Mouse (Mus musculus): Measurements from ENCODE around the gene Mlst8. TPM values are rescaled to one million over a fixed set of nuclear protein-coding genes. Genes with fewer than 3 reads are reported as not detected.

The Mlst8 gene
- polyA plus RNA-seq, 1 experiment from 2014 or later, result 29.8 TPM

DNA sequence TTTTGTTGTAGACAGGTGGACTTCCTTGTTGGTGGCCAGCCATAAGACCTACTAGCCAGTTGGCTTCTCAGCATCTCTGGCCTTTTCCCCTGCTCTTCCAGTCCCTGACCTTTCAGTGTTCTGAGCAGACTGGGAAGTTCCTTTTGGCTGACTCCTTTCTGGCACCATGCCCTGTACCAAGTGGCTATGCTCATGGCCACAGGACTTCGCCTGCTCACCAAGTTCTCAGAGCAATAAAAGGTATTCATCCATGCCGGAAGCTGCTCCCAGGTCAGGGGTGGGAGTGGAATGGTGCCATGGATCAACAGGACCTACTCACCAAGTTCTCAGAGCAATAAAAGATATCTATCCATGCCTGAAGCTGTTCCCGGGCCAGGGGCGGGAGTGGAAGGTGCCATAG, 6.4 kb downstream of the Mlst8 start:
- Histone ChIP-seq H3K4me2 (ENCODE audit: low read depth, low read length) (no peak overlapping the region), H3K9ac (ENCODE audit: low read length) (no peak overlapping the region; the same call in 1 of the 2 replicates), H3K27ac (ENCODE audit: low read length) (no peak overlapping the region), H3K4me1 (replicated peaks; ENCODE audit: control insufficient read depth, insufficient read depth, low read length) (peaks cover 23% of the 10 kb centered on the region), H3K27me3 (ENCODE audit: control insufficient read depth, insufficient read depth, low read depth, low read length) (no peaks in the 10 kb centered on the region), H3K9me3 (ENCODE audit: control insufficient read depth, low read length) (no peaks in the 10 kb centered on the region), H3K4me3 (ENCODE audit: low read length) (no peak overlapping the region), H3K36me3 (ENCODE audit: control insufficient read depth, insufficient read depth, low read length) (peaks cover 23% of the 10 kb centered on the region)
- 67% methylated on average over 4 of the region's 4 CpGs for WGBS
- ATAC-seq (ENCODE audit: low read depth), result no peak

DNA sequence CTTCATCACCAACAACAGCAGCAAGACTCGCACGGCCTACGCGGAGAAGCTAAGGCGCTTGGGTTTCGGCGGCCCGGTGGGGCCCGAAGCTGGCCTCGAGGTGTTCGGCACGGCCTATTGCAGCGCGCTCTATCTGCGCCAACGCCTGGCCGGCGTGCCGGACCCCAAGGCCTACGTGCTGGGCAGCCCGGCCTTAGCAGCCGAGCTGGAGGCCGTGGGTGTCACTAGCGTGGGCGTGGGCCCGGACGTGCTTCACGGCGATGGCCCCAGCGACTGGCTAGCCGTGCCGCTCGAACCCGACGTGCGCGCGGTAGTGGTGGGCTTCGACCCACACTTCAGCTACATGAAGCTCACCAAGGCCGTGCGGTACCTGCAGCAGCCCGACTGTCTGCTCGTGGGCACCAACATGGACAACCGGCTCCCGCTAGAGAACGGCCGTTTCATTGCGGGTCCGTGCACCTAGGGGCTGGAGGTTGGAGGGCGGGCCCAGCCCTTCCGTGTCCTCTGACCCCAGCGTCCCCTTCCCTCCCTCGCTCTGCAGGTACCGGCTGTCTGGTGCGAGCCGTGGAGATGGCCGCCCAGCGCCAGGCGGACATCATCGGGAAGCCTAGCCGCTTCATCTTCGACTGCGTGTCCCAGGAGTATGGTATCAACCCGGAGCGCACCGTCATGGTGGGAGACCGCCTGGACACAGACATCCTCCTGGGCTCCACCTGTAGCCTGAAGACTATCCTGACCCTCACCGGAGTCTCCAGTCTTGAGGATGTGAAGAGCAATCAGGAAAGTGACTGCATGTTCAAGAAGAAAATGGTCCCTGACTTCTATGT, 8.0 kb downstream of the Mlst8 start:
- Histone ChIP-seq H3K27me3 (ENCODE audit: control insufficient read depth, insufficient read depth, low read depth, low read length) (no peaks in the 10 kb centered on the region), H3K27ac (ENCODE audit: low read length) (peak overlapping the region; percentile 58), H3K4me3 (ENCODE audit: low read length) (peak overlapping the region; percentile 86), H3K9ac (ENCODE audit: low read length) (peak overlapping the region; percentile 94), H3K36me3 (ENCODE audit: control insufficient read depth, insufficient read depth, low read length) (peaks cover 12% of the 10 kb centered on the region), H3K9me3 (ENCODE audit: control insufficient read depth, low read length) (no peaks in the 10 kb centered on the region), H3K4me1 (replicated peaks; ENCODE audit: control insufficient read depth, insufficient read depth, low read length) (peaks cover 23% of the 10 kb centered on the region), H3K4me2 (ENCODE audit: low read depth, low read length) (peak overlapping the region; percentile 94)
- peak; percentile 35 for ATAC-seq (ENCODE audit: low read depth)
- WGBS, result 1% methylated on average over 67 of the region's 68 CpGs

DNA sequence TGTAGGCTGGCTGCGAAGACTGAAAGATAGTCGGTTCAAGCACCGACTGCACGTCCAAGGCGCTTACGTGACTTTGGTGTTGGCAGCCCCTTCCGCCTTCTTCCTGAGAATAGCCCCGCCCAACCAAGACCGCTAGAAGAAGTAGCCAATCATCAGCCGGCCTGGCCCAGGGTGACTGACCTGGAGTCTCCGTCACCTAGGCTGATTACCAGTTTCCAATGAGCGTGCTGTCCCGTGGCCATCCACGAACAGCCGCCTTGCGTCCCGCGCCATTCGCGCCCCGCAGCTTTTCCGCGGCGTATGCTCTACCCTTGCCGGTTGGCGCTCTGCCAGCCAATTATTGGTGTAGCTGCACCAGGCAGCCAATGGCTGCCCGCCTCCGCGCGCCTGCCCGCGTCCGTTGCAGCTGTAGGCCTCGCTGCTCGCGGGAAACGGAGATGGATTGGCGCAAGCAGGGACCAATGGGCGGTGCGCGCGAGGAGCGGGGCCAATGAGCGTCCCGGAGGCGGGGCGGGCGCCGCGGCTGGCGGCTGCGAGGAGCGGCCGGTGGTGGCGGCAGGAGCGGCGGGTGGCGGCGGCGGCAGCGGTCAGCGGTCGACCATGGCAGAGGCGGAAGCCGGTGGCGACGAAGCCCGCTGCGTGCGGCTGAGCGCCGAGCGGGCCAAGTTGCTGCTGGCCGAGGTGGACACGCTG, 8.8 kb downstream of the Mlst8 start, which contains the start of the genes E4f1 and Pgp:
Gene E4f1, minus strand, starts transcription at position 404 of the 693 bp plus-strand sequence.
Gene Pgp, plus strand, starts transcription at position 483 of the 693 bp plus-strand sequence.
- Histone ChIP-seq H3K36me3 (ENCODE audit: control insufficient read depth, insufficient read depth, low read length) (peaks cover 4% of the 10 kb centered on the region), H3K9ac (ENCODE audit: low read length) (peak within 1 kb of the TSS; percentile 94)
- WGBS, result under 1% methylated on average over 56 of the region's 75 CpGs

DNA sequence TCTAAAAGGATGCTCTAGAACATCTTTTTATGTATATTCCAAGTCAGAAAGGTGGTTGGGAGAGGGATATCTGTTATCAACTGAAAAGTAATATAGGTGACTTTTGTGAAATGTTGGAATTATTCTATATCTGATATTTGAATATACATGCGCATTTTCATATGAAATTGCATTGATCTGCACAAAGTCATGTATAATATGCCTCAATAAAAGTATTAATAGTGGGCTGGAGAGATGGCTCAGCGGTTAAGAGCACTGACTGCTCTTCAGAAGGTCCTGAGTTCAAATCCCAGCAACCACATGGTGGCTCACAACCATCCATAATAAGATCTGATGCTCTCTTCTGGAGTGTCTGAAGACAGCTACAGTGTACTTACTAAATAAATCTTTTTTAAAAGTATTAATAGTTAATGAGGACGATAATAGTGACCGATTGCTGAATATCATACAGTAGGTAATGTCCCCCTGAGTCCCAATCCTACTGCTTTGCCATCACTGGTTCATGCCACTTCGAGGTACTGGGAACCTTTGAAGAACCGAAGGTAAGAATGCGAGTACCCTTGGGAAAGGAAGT, 9.5 kb downstream of the Mlst8 start:
- 16% methylated on average over 7 of the region's 7 CpGs for WGBS

More for the DNA sequence above, 8.8 kb downstream of the Mlst8 start, which contains the start of the genes E4f1 and Pgp:
- H3K27me3 ChIP-seq (ENCODE audit: control insufficient read depth, insufficient read depth, low read depth, low read length), result no peaks in the 10 kb centered on the region
- H3K4me3 ChIP-seq (ENCODE audit: low read length), result peak within 1 kb of the TSS; percentile 86
- ATAC-seq (ENCODE audit: low read depth), result peak; percentile 99
- H3K27ac ChIP-seq (ENCODE audit: low read length), result peak within 1 kb of the TSS; percentile 89
- H3K4me1 ChIP-seq (replicated peaks; ENCODE audit: control insufficient read depth, insufficient read depth, low read length), result peaks cover 23% of the 10 kb centered on the region
- H3K9me3 ChIP-seq (ENCODE audit: control insufficient read depth, low read length), result no peaks in the 10 kb centered on the region
- peak within 1 kb of the TSS; percentile 94 for H3K4me2 ChIP-seq (ENCODE audit: low read depth, low read length)

DNA sequence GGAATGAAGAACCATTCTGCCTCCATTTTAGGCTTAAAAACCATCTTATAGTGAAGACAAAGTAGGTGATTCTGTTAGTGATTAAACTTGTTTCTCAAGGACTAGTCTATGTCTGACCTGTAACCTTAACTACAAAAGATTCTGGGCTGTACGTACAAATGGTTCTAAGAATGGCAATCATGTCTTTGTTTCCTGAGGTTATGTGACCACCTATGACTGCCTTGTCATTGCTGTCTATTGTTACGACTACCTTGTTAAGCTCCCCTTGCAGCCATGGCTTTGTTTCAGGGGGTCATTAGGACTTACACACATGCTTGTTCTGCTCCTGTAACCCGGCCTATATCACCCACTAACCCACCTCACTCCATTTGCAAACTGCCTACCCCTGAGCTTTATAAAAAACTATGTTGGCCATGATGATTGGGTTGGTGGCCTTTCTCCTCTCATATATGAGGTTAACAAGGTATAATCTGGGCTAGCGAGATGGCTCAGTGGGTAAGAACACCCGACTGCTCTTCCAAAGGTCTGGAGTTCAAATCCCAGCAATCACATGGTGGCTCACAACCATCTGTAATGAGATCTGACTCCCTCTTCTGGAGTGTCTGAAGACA, 10.1 kb downstream of the Mlst8 start:
- H3K9me3 ChIP-seq (ENCODE audit: control insufficient read depth, low read length), result no peaks in the 10 kb centered on the region
- peaks cover 23% of the 10 kb centered on the region for H3K4me1 ChIP-seq (replicated peaks; ENCODE audit: control insufficient read depth, insufficient read depth, low read length)
- no peak overlapping the region for H3K27ac ChIP-seq (ENCODE audit: low read length)
- H3K9ac ChIP-seq (ENCODE audit: low read length), result no peak overlapping the region
- 91% methylated on average over 5 of the region's 5 CpGs for WGBS
- H3K4me3 ChIP-seq (ENCODE audit: low read length), result no peak overlapping the region
- H3K4me2 ChIP-seq (ENCODE audit: low read depth, low read length), result no peak overlapping the region
- no peaks in the 10 kb centered on the region for H3K36me3 ChIP-seq (ENCODE audit: control insufficient read depth, insufficient read depth, low read length)
- no peaks in the 10 kb centered on the region for H3K27me3 ChIP-seq (ENCODE audit: control insufficient read depth, insufficient read depth, low read depth, low read length)
- no peak for ATAC-seq (ENCODE audit: low read depth)

More for the DNA sequence above, 9.5 kb downstream of the Mlst8 start:
- Histone ChIP-seq H3K4me1 (replicated peaks; ENCODE audit: control insufficient read depth, insufficient read depth, low read length) (peaks cover 23% of the 10 kb centered on the region), H3K27me3 (ENCODE audit: control insufficient read depth, insufficient read depth, low read depth, low read length) (no peaks in the 10 kb centered on the region), H3K9me3 (ENCODE audit: control insufficient read depth, low read length) (no peaks in the 10 kb centered on the region), H3K4me3 (ENCODE audit: low read length) (peak overlapping the region; percentile 86), H3K27ac (ENCODE audit: low read length) (peak overlapping the region; percentile 89), H3K36me3 (ENCODE audit: control insufficient read depth, insufficient read depth, low read length) (no peaks in the 10 kb centered on the region), H3K9ac (ENCODE audit: low read length) (peak overlapping the region; percentile 94), H3K4me2 (ENCODE audit: low read depth, low read length) (peak overlapping the region; percentile 94)
- ATAC-seq (ENCODE audit: low read depth), result no peak

DNA sequence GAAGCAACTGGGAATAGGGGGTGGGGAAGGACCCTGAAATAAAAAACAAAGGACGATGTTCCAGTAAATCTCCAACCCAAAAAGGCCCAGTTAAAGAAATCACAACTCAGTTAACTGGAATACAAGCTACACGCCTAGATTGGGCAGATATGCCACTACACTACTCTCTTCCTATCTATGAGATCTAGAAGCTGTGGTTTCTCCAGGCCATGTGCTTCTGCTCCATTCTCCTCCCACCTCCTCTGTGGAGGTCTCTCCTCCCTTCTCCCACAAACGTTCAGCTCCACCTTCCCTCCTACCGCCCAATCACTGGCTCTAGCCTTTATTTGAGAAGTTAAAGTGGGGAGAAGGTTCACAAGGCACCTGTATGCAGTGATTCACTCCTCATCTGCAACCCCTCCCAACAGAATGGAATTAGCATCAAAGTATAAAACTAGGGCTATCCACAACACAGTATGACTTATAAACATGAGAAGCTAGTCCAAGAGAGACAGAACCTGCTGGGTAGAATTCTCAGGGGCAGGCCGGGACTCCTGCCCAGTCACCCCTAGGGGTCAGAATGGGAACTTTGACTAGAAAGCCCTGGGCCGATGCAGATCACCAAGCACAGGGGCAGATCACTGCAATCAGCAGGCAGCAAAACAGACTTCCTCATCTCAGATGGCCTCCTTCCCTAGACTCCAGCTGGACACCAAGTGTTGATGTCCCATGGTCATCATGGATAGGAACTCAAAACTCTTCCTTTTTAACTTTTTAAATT, 15.3 kb downstream of the Mlst8 start:
- no peak overlapping the region for H3K9ac ChIP-seq (ENCODE audit: low read length)
- no peaks in the 10 kb centered on the region for H3K9me3 ChIP-seq (ENCODE audit: control insufficient read depth, low read length)
- H3K4me1 ChIP-seq (replicated peaks; ENCODE audit: control insufficient read depth, insufficient read depth, low read length), result no peaks in the 10 kb centered on the region
- H3K27ac ChIP-seq (ENCODE audit: low read length), result no peak overlapping the region
- no peaks in the 10 kb centered on the region for H3K36me3 ChIP-seq (ENCODE audit: control insufficient read depth, insufficient read depth, low read length)
- no peak overlapping the region for H3K4me2 ChIP-seq (ENCODE audit: low read depth, low read length)
- no peaks in the 10 kb centered on the region for H3K27me3 ChIP-seq (ENCODE audit: control insufficient read depth, insufficient read depth, low read depth, low read length)
- WGBS, result 49% methylated on average over 6 of the region's 6 CpGs
- H3K4me3 ChIP-seq (ENCODE audit: low read length), result no peak overlapping the region
- ATAC-seq (ENCODE audit: low read depth), result no peak

DNA sequence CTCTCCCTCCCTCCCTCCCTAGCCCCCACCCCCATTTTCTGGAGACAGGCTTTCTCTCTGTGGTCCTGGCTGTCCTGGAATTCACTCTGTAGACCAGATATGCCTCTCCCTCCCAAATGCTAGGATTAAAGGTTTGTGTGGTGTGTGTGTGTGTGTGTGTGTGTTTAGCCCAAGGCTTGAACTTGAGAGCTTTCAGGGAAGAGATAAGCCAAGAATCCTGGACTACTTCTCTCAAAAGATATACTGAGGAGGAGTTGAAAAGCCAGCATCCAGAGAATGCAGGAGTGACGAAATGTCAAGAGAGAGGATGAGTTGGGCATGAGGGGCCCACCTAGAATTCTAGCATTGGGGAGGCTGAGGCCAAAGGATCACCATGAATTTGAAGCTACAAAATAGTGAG, 15.9 kb downstream of the Mlst8 start:
- WGBS, result 64% methylated on average over 1 of the region's 1 CpGs
- no peaks in the 10 kb centered on the region for H3K27me3 ChIP-seq (ENCODE audit: control insufficient read depth, insufficient read depth, low read depth, low read length)
- H3K4me1 ChIP-seq (replicated peaks; ENCODE audit: control insufficient read depth, insufficient read depth, low read length), result no peaks in the 10 kb centered on the region
- no peak overlapping the region for H3K4me3 ChIP-seq (ENCODE audit: low read length)
- H3K9me3 ChIP-seq (ENCODE audit: control insufficient read depth, low read length), result no peaks in the 10 kb centered on the region
- no peak overlapping the region for H3K27ac ChIP-seq (ENCODE audit: low read length)
- no peak overlapping the region for H3K4me2 ChIP-seq (ENCODE audit: low read depth, low read length)
- no peak overlapping the region for H3K9ac ChIP-seq (ENCODE audit: low read length)
- H3K36me3 ChIP-seq (ENCODE audit: control insufficient read depth, insufficient read depth, low read length), result no peaks in the 10 kb centered on the region
- no peak for ATAC-seq (ENCODE audit: low read depth)

DNA sequence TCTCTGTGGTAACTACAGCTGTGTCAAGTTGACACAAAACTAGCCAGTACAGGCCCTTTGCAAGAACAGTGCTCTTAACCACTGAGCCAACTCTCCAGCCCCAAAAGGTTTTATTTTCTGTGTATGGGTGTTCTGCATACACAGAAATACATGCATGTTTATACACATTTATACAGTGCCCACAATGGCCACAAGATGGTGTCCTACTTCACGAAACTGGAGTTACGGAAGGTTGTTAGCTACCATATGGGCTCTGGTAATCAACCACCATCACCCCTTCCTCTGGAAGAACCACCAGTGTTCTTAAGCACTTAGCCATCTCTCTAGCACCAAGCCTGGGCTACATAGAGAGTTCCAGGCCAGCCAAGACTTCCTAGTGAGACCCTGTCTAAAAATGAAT, 17.3 kb downstream of the Mlst8 start:
- Histone ChIP-seq H3K9ac (ENCODE audit: low read length) (no peak overlapping the region), H3K9me3 (ENCODE audit: control insufficient read depth, low read length) (no peaks in the 10 kb centered on the region), H3K4me1 (replicated peaks; ENCODE audit: control insufficient read depth, insufficient read depth, low read length) (no peaks in the 10 kb centered on the region), H3K27me3 (ENCODE audit: control insufficient read depth, insufficient read depth, low read depth, low read length) (no peaks in the 10 kb centered on the region), H3K27ac (ENCODE audit: low read length) (no peak overlapping the region), H3K4me2 (ENCODE audit: low read depth, low read length) (no peak overlapping the region), H3K4me3 (ENCODE audit: low read length) (no peak overlapping the region), H3K36me3 (ENCODE audit: control insufficient read depth, insufficient read depth, low read length) (no peaks in the 10 kb centered on the region)
- ATAC-seq (ENCODE audit: low read depth), result no peak
- 64% methylated on average over 2 of the region's 2 CpGs for WGBS
